15 mouse cellular contexts compared by ENCODE assay signal in genomic region chr10:115561136-115561880, GRCm38 (mm10). TPM values are rescaled to one million over a fixed set of nuclear protein-coding genes. Genes with fewer than 3 reads are reported as not detected.
DNase-seq lines count a peak whose midpoint lies in the region; ATAC-seq and TF ChIP-seq lines count a peak whose summit lies in the region.
"Had no signal": no experiment of that assay in that cellular context is flagged by ENCODE, and none has a peak within 500 bp of the region (broad histone marks: within the 10 kb centered on the region; RNA-seq: fewer than 3 reads in every experiment).

No protein-coding gene starts in this region.

- TF ChIP-seq CTCF in MEL (IDR thresholded peaks at IDR 0.05 in 2 of 3, conservative IDR thresholded peaks at IDR 0.05 in 1 of 3; ENCODE audit: control insufficient read depth in 1 of 3, insufficient read depth in 1 of 3, low read depth in 2 of 3, low read length in 3 of 3, poor library complexity in 1 of 3, severe bottlenecking in 1 of 3): no peak

- TF ChIP-seq RAD21 in MEL (IDR thresholded peaks at IDR 0.05; ENCODE audit: low read depth, low read length): no peak

- H3K36me3 ChIP-seq in MEL (ENCODE audit: control insufficient read depth in 1 of 2, insufficient read depth in 2 of 2, low read length in 2 of 2): no peaks in the 10 kb centered on the region
- H3K36me3 ChIP-seq in embryonic facial prominence, embryonic 14.5 days (ENCODE audit: control insufficient read depth, insufficient read depth, low read length): no peaks in the 10 kb centered on the region
- H3K36me3 ChIP-seq in lung, embryonic 15.5 days: no peaks in the 10 kb centered on the region
- H3K36me3 ChIP-seq: limb, embryonic 15.5 days had no signal

- H3K9ac ChIP-seq in MEL (ENCODE audit: control insufficient read depth, low read depth, low read length, poor library complexity, severe bottlenecking): no peak overlapping the region
- no peak overlapping the region for H3K9ac ChIP-seq in embryonic facial prominence, embryonic 14.5 days (ENCODE audit: low read depth, low read length)
- H3K9ac ChIP-seq in lung, embryonic 15.5 days: no peak overlapping the region
- H3K9ac ChIP-seq: limb, embryonic 15.5 days had no signal

- 64% methylated on average over 12 of the region's 12 CpGs for WGBS in embryonic facial prominence, embryonic 14.5 days
- 39% methylated on average over 12 of the region's 12 CpGs for WGBS in lung, embryonic 15.5 days

- H3K4me2 ChIP-seq in embryonic facial prominence, embryonic 14.5 days (ENCODE audit: low read depth, low read length): no peak overlapping the region
- no peak overlapping the region for H3K4me2 ChIP-seq in lung, embryonic 15.5 days
- H3K4me2 ChIP-seq: limb, embryonic 15.5 days; midbrain, embryonic 11.5 days had no signal

- TF ChIP-seq EP300 in MEL (IDR thresholded peaks at IDR 0.05; ENCODE audit: low read depth in 1 of 2, low read length in 2 of 2): no peak

- DNase-seq in cerebellum, postnatal 4 days (ENCODE audit: low spot score in 2 of 2): no peak
- no peak for DNase-seq in MEL (ENCODE audit: low read depth, low spot score)
- DNase-seq in embryonic facial prominence, embryonic 14.5 days (ENCODE audit: low spot score): peak; percentile 88
- no peak for DNase-seq in embryo, embryonic 10.5 days (ENCODE audit: low spot score)
- DNase-seq in frontal cortex, postnatal 10 days (ENCODE audit: low spot score in 2 of 2): no peak
- DNase-seq in right cerebral cortex, postnatal 25 days: no peak
- DNase-seq: adrenal gland, adult 8-10 months; layer of hippocampus, adult 9-11 months; thymus, adult 2 months had no signal

- no peak for TF ChIP-seq POLR2A in MEL (IDR thresholded peaks at IDR 0.05; ENCODE audit: control insufficient read depth in 1 of 2, insufficient read depth in 1 of 2, low read depth in 1 of 2, low read length in 2 of 2, poor library complexity in 1 of 2)

- no peaks in the 10 kb centered on the region; a peak in 1 of 4 replicates for H3K27me3 ChIP-seq in MEL (ENCODE audit: control insufficient read depth in 1 of 2, insufficient read depth in 2 of 2, low read length in 2 of 2)
- no peaks in the 10 kb centered on the region for H3K27me3 ChIP-seq in embryonic facial prominence, embryonic 14.5 days (replicated peaks; ENCODE audit: control insufficient read depth, insufficient read depth, low read length)
- H3K27me3 ChIP-seq in lung, embryonic 15.5 days: no peaks in the 10 kb centered on the region
- H3K27me3 ChIP-seq: limb, embryonic 15.5 days had no signal

- H3K4me1 ChIP-seq in MEL (ENCODE audit: control insufficient read depth in 1 of 2, insufficient read depth in 2 of 2, low read length in 2 of 2): no peaks in the 10 kb centered on the region
- 0 out of 2 replicates have a peak, but pooled peaks cover 6% of the 10 kb centered on the region for H3K4me1 ChIP-seq in embryonic facial prominence, embryonic 14.5 days (ENCODE audit: control insufficient read depth, insufficient read depth, low read length)
- no peaks in the 10 kb centered on the region for H3K4me1 ChIP-seq in lung, embryonic 15.5 days

- H3K4me3 ChIP-seq in MEL (ENCODE audit: control insufficient read depth in 1 of 2, insufficient read depth in 1 of 2, low read depth in 2 of 2, low read length in 2 of 2): no peak overlapping the region
- H3K4me3 ChIP-seq in embryonic facial prominence, embryonic 14.5 days (ENCODE audit: low read depth, low read length): no peak overlapping the region
- H3K4me3 ChIP-seq in lung, embryonic 15.5 days: no peak overlapping the region
- H3K4me3 ChIP-seq: limb, embryonic 15.5 days had no signal

- no peak overlapping the region for H3K27ac ChIP-seq in MEL (ENCODE audit: control insufficient read depth, low read depth, low read length)
- H3K27ac ChIP-seq in embryonic facial prominence, embryonic 14.5 days (replicated peaks; ENCODE audit: low read depth, low read length): no peak overlapping the region
- no peak overlapping the region for H3K27ac ChIP-seq in lung, embryonic 15.5 days
- H3K27ac ChIP-seq: limb, embryonic 15.5 days had no signal

- H3K79me2 ChIP-seq in MEL (ENCODE audit: control insufficient read depth, insufficient read depth, low read length, poor library complexity): no peaks in the 10 kb centered on the region

- ATAC-seq in cerebellum, adult (ENCODE audit: insufficient number of reproducible peaks, low FRiP score, low TSS enrichment): 0 out of 2 replicates have a peak, but pooled peaks have one; percentile 17
- peak; percentile 76 for ATAC-seq in embryonic facial prominence, embryonic 14.5 days (ENCODE audit: low read depth)
- peak; percentile 52; the same call in 1 of the 2 replicates for ATAC-seq in lung, embryonic 15.5 days (ENCODE audit: borderline replicate concordance, extremely low read depth, low FRiP score, low TSS enrichment)

- H3K9me3 ChIP-seq in MEL (replicated peaks; ENCODE audit: insufficient read depth, low read length): no peaks in the 10 kb centered on the region
- H3K9me3 ChIP-seq in embryonic facial prominence, embryonic 14.5 days (ENCODE audit: control insufficient read depth, low read length): no peaks in the 10 kb centered on the region
- H3K9me3 ChIP-seq in lung, embryonic 15.5 days: no peaks in the 10 kb centered on the region
- H3K9me3 ChIP-seq: limb, embryonic 15.5 days had no signal

TF ChIP-seq in MEL, 35 proteins besides CTCF, POLR2A, EP300 and RAD21:
- TF ChIP-seq BHLHE40 (IDR thresholded peaks at IDR 0.05; ENCODE audit: borderline replicate concordance, low read depth, low read length) (no peak), TCF12 (IDR thresholded peaks at IDR 0.05; ENCODE audit: low read depth, low read length) (peak; percentile 23; the same call in 1 of the 2 replicates)

RNA-seq across cellular contexts. Expression of gene A930009A15Rik, which starts 8.5 kb away (rescaled TPM):
- total RNA-seq in MEL (2012; rRNA removed): 0.15 TPM in 1 of 2 replicates, not detected in the other
- not detected for polyA plus RNA-seq in MEL (2012; ENCODE audit: insufficient read depth in 1 of 2, insufficient read length in 2 of 2, low read depth in 1 of 2, low replicate concordance in 2 of 2, missing spikeins in 1 of 2)
- polyA plus RNA-seq in embryonic facial prominence, embryonic 14.5 days (2014; fragmentation: Nextera tagmentation; extraction: Ambion mirVana): 0.42 TPM in 1 of 2 replicates, not detected in the other
- polyA plus RNA-seq in lung, embryonic 15.5 days (2015; fragmentation: Nextera tagmentation; extraction: Ambion mirVana): not detected in 2 replicates
- total RNA-seq: adrenal gland, adult 8-10 months; neutrophil, adult 5-6 weeks had no signal
- polyA plus RNA-seq: heart, embryonic 16.5 days; limb, embryonic 15.5 days; thymus, adult 2 months had no signal

RNA-seq across cellular contexts. Expression of gene Lgr5, which starts 26.3 kb away (rescaled TPM):
- total RNA-seq in MEL (2012; rRNA removed): not detected in 2 replicates
- not detected for polyA plus RNA-seq in MEL (2012; ENCODE audit: insufficient read depth in 1 of 2, insufficient read length in 2 of 2, low read depth in 1 of 2, low replicate concordance in 2 of 2, missing spikeins in 1 of 2)
- polyA plus RNA-seq in embryonic facial prominence, embryonic 14.5 days (2014; fragmentation: Nextera tagmentation; extraction: Ambion mirVana): 10.4 and 13.1 TPM in 2 replicates
- polyA plus RNA-seq in lung, embryonic 15.5 days (2015; fragmentation: Nextera tagmentation; extraction: Ambion mirVana): 1.7 and 2.5 TPM in 2 replicates

Comparison
In these comparisons a context has a peak if more than half of its experiments do, and no peak if none do; other contexts are left out.
1. ATAC-seq: peak in every context shown above with its lines; median percentile 76 in embryonic facial prominence, embryonic 14.5 days; 52 in lung, embryonic 15.5 days; 17 in cerebellum, adult.